Mouse (Mus musculus): ENCODE measurements around the gene Prap1.

DNA sequence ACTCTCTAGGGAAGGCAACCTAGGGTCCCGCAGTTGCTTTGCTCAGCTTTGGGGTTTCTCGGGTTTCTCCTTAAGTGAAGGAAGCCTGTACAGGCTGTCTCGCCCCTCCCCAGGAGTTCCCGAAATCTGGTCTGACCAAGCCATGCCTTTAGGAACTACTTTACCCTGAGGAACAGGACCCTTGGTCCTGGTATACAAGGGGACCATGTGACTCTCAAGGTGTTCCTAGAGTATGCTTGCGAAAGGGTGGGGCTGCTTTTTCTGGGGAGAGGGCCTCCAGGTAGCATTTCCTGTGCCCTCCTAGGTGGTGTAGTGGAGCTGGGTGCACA lies 32.8 kb downstream of the Prap1 start:
- TF ChIP-seq CTCF (IDR thresholded peaks at IDR 0.05; ENCODE audit: low read depth, low read length) (no peak), POLR2A (IDR thresholded peaks at IDR 0.05; ENCODE audit: borderline replicate concordance, low read depth, low read length) (no peak)

Measured in bone marrow macrophage, adult 2 months (primary cell).